Mouse (Mus musculus): ENCODE data around the gene 4930402H24Rik. TPM values are rescaled to one million over a fixed set of nuclear protein-coding genes. Genes with fewer than 3 reads are reported as not detected.

4930402H24Rik gene
- polyA plus RNA-seq, 1 experiment = 35.2 TPM

- H3K4me3 ChIP-seq (ENCODE audit: control insufficient read depth, insufficient read depth, low read length) = no peak overlapping the region
- DNase-seq = no peak
- no peak overlapping the region for H3K27ac ChIP-seq (ENCODE audit: control insufficient read depth, insufficient read depth, low read length)
- TF ChIP-seq POLR2A (IDR thresholded peaks at IDR 0.05; ENCODE audit: control insufficient read depth, extremely low read depth, insufficient read depth, low read length, poor library complexity) (no peak), CTCF (IDR thresholded peaks at IDR 0.05; ENCODE audit: borderline replicate concordance, control insufficient read depth, extremely low read depth, insufficient read depth, low read length, poor library complexity) (no peak)
- H3K36me3 ChIP-seq (ENCODE audit: control insufficient read depth, insufficient read depth, low read length) = peaks cover 2% of the 10 kb centered on the region; the same call in 1 of the 2 replicates
- H3K27me3 ChIP-seq (ENCODE audit: control insufficient read depth, insufficient read depth, low read length) = no peaks in the 10 kb centered on the region
- WGBS = 93% methylated on average over 9 of the region's 9 CpGs
- no peaks in the 10 kb centered on the region for H3K4me1 ChIP-seq (replicated peaks; ENCODE audit: control insufficient read depth, insufficient read depth, low read length)
Measured at GRCm38 (mm10) chr2:130685426-130685825, 220.8 kb downstream of the 4930402H24Rik start.

DNA sequence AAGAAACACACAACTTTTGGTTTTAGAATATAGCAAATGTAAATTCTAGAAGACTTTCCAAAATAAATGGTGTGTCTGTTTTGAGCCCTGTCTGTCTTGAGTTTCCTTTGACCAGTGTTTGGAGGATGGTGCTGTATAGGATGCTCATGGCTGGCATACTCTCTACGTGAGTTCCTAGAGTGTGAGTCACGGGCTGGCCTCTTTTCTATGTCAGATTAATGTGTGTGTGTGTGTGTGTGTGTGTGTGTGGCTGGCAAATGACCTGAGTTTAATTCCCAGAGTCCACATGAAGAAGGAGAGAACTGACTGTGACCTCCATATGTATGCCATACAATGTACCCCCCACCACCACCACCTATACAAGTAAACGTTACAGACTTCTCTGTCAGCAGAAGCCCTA, 224.7 kb downstream of the 4930402H24Rik start:
- over 99% methylated on average over 3 of the region's 3 CpGs for WGBS
- DNase-seq = no peak

GRCm38 (mm10) chr2:130679899-130680298, 226.3 kb downstream of the 4930402H24Rik start:
- TF ChIP-seq POLR2A (IDR thresholded peaks at IDR 0.05; ENCODE audit: control insufficient read depth, extremely low read depth, insufficient read depth, low read length, poor library complexity) (no peak), CTCF (IDR thresholded peaks at IDR 0.05; ENCODE audit: borderline replicate concordance, control insufficient read depth, extremely low read depth, insufficient read depth, low read length, poor library complexity) (no peak)
- H3K36me3 ChIP-seq (ENCODE audit: control insufficient read depth, insufficient read depth, low read length) = peaks cover 56% of the 10 kb centered on the region
- H3K4me3 ChIP-seq (ENCODE audit: control insufficient read depth, insufficient read depth, low read length) = no peak overlapping the region
- no peaks in the 10 kb centered on the region for H3K4me1 ChIP-seq (replicated peaks; ENCODE audit: control insufficient read depth, insufficient read depth, low read length)
- H3K27me3 ChIP-seq (ENCODE audit: control insufficient read depth, insufficient read depth, low read length) = no peaks in the 10 kb centered on the region
- H3K27ac ChIP-seq (ENCODE audit: control insufficient read depth, insufficient read depth, low read length) = no peak overlapping the region
- 99% methylated on average over 6 of the region's 6 CpGs for WGBS
- DNase-seq = no peak

More for the DNA sequence above, 224.7 kb downstream of the 4930402H24Rik start:
- Histone ChIP-seq H3K4me3 (ENCODE audit: control insufficient read depth, insufficient read depth, low read length) (no peak overlapping the region), H3K36me3 (ENCODE audit: control insufficient read depth, insufficient read depth, low read length) (peaks cover 39% of the 10 kb centered on the region), H3K27me3 (ENCODE audit: control insufficient read depth, insufficient read depth, low read length) (no peaks in the 10 kb centered on the region), H3K4me1 (replicated peaks; ENCODE audit: control insufficient read depth, insufficient read depth, low read length) (no peaks in the 10 kb centered on the region), H3K27ac (ENCODE audit: control insufficient read depth, insufficient read depth, low read length) (no peak overlapping the region)
- TF ChIP-seq POLR2A (IDR thresholded peaks at IDR 0.05; ENCODE audit: control insufficient read depth, extremely low read depth, insufficient read depth, low read length, poor library complexity) = no peak
- TF ChIP-seq CTCF (IDR thresholded peaks at IDR 0.05; ENCODE audit: borderline replicate concordance, control insufficient read depth, extremely low read depth, insufficient read depth, low read length, poor library complexity) = no peak

GRCm38 (mm10) chr2:130679154-130679553, 227.1 kb downstream of the 4930402H24Rik start:
- Histone ChIP-seq H3K27ac (ENCODE audit: control insufficient read depth, insufficient read depth, low read length) (no peak overlapping the region), H3K27me3 (ENCODE audit: control insufficient read depth, insufficient read depth, low read length) (no peaks in the 10 kb centered on the region), H3K36me3 (ENCODE audit: control insufficient read depth, insufficient read depth, low read length) (peaks cover 63% of the 10 kb centered on the region), H3K4me1 (replicated peaks; ENCODE audit: control insufficient read depth, insufficient read depth, low read length) (no peaks in the 10 kb centered on the region), H3K4me3 (ENCODE audit: control insufficient read depth, insufficient read depth, low read length) (no peak overlapping the region)
- DNase-seq = no peak
- TF ChIP-seq POLR2A (IDR thresholded peaks at IDR 0.05; ENCODE audit: control insufficient read depth, extremely low read depth, insufficient read depth, low read length, poor library complexity) (no peak), CTCF (IDR thresholded peaks at IDR 0.05; ENCODE audit: borderline replicate concordance, control insufficient read depth, extremely low read depth, insufficient read depth, low read length, poor library complexity) (no peak)
- WGBS = 95% methylated on average over 12 of the region's 12 CpGs

DNA sequence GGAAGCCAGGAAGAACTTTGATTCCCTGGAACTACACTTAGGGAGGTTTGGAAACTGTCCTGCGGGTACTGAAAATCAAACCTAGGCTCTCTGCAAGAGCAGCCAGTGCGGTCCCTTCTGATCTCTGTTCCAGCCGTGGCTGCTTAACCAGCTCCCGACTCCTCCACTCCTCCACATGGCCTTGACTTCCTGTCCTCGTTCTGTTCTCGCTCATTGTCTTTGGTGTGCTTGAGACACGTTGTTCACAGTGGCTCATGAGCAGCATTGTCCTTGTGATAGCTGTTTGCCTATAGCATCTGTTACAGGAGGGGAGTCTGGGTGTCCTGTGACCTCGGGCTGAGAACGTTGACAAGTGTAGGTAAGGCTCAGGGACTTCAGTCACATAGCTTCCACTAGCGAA, 229.0 kb downstream of the 4930402H24Rik start:
- 92% methylated on average over 10 of the region's 10 CpGs for WGBS
- TF ChIP-seq POLR2A (IDR thresholded peaks at IDR 0.05; ENCODE audit: control insufficient read depth, extremely low read depth, insufficient read depth, low read length, poor library complexity) (no peak), CTCF (IDR thresholded peaks at IDR 0.05; ENCODE audit: borderline replicate concordance, control insufficient read depth, extremely low read depth, insufficient read depth, low read length, poor library complexity) (no peak)
- no peak overlapping the region for H3K27ac ChIP-seq (ENCODE audit: control insufficient read depth, insufficient read depth, low read length)
- H3K4me1 ChIP-seq (replicated peaks; ENCODE audit: control insufficient read depth, insufficient read depth, low read length) = no peaks in the 10 kb centered on the region
- H3K36me3 ChIP-seq (ENCODE audit: control insufficient read depth, insufficient read depth, low read length) = peaks cover 80% of the 10 kb centered on the region
- no peak overlapping the region for H3K4me3 ChIP-seq (ENCODE audit: control insufficient read depth, insufficient read depth, low read length)
- H3K27me3 ChIP-seq (ENCODE audit: control insufficient read depth, insufficient read depth, low read length) = no peaks in the 10 kb centered on the region
- DNase-seq = no peak

- Histone ChIP-seq H3K4me1 (replicated peaks; ENCODE audit: control insufficient read depth, insufficient read depth, low read length) (peaks cover 17% of the 10 kb centered on the region), H3K36me3 (ENCODE audit: control insufficient read depth, insufficient read depth, low read length) (peaks cover 12% of the 10 kb centered on the region), H3K4me3 (ENCODE audit: control insufficient read depth, insufficient read depth, low read length) (peak within 1 kb of the TSS; percentile 63), H3K27me3 (ENCODE audit: control insufficient read depth, insufficient read depth, low read length) (no peaks in the 10 kb centered on the region), H3K27ac (ENCODE audit: control insufficient read depth, insufficient read depth, low read length) (no peak within 1 kb of the TSS)
- DNase-seq = peak; percentile 90
- under 1% methylated on average over 31 of the region's 31 CpGs for whole genome bisulfite sequencing
- TF ChIP-seq CTCF (IDR thresholded peaks at IDR 0.05; ENCODE audit: borderline replicate concordance, control insufficient read depth, extremely low read depth, insufficient read depth, low read length, poor library complexity) (peak; percentile 88), POLR2A (IDR thresholded peaks at IDR 0.05; ENCODE audit: control insufficient read depth, extremely low read depth, insufficient read depth, low read length, poor library complexity) (peak; percentile 53; the same call in 1 of the 2 replicates)
Measured at GRCm38 (mm10) chr2:130667559-130667958, 238.6 kb downstream of the 4930402H24Rik start, which contains the start of gene Itpa. Gene Itpa, plus strand, starts transcription at chr2:130667610.
